Mouse (Mus musculus): ENCODE measurements at regions not wholly inside any gene's neighbourhood (a gene's known extent, or its start where the extent isn't known, plus 50 kb on each side); places are given as distances from the start of the nearest gene placed in this dataset.

GRCm38 (mm10) chr17:87202958-87203720 is 62.6 kb downstream of the Mcfd2 start:
- in situ Hi-C loops (cut with MboI, MseI) = no loop called here

GRCm38 (mm10) chr17:87202490-87202889 is 63.2 kb downstream of the Mcfd2 start:
- in situ Hi-C loops (cut with MboI, MseI) = no loop called here

GRCm38 (mm10) chr17:87200721-87201242 is 65.0 kb downstream of the Mcfd2 start:
- in situ Hi-C loops (cut with MboI, MseI) = no loop called here

- in situ Hi-C loops (cut with MboI, MseI) = no loop called here
Measured at GRCm38 (mm10) chr17:87200134-87200533, 65.6 kb downstream of the Mcfd2 start.

- in situ Hi-C loops (cut with MboI, MseI) = loop anchor here (10.0 kb wide), 1 partner anchor 1784 kb away; no protein-coding TSS in a partner anchor
Measured at GRCm38 (mm10) chr17:87199134-87199533, 66.6 kb downstream of the Mcfd2 start.

GRCm38 (mm10) chr17:87197434-87197833 is 68.3 kb downstream of the Mcfd2 start:
- in situ Hi-C loops (cut with MboI, MseI) = loop anchor here (10.0 kb wide), 1 partner anchor 1783 kb away; no protein-coding TSS in a partner anchor

GRCm38 (mm10) chr17:87194639-87195038 is 71.1 kb downstream of the Mcfd2 start:
- in situ Hi-C loops (cut with MboI, MseI) = loop anchor here (10.0 kb wide), 1 partner anchor 1780 kb away; no protein-coding TSS in a partner anchor

- in situ Hi-C loops (cut with MboI, MseI) = loop anchor here (10.0 kb wide), 1 partner anchor 1779 kb away; no protein-coding TSS in a partner anchor
Measured at GRCm38 (mm10) chr17:87193482-87193881, 72.3 kb downstream of the Mcfd2 start.

GRCm38 (mm10) chr17:87189670-87190069 is 76.1 kb downstream of the Mcfd2 start:
- in situ Hi-C loops (cut with MboI, MseI) = loop anchor here (10.0 kb wide), 1 partner anchor 1775 kb away; no protein-coding TSS in a partner anchor
